Mouse (Mus musculus) liver, adult 2 months (tissue): ENCODE results near the gene Gan. TPM values are rescaled to one million over a fixed set of nuclear protein-coding genes. Genes with fewer than 3 reads are reported as not detected.

ENCODE experiments used
- DNase-seq: peaks from one replicate; pipeline ENCODE4 v3.0.0-alpha.2; 2011; ENCODE audit warnings: low read depth, low spot score; ENCODE audit errors: extremely low read depth
- H3K27ac ChIP-seq: fragments of 200-500 bp; replicated peaks from 2 replicates; pipeline ENCODE4 v1.5.1; 2012; ENCODE audit warnings: low read depth, mild to moderate bottlenecking, control low read depth, inconsistent platforms, low read length; ENCODE audit not compliant: insufficient read depth
- H3K27me3 ChIP-seq: fragments of 200-500 bp; 2 replicates; pipeline ENCODE4 v1.6.1; 2012; ENCODE audit warnings: mild to moderate bottlenecking, moderate library complexity, low read length, inconsistent platforms; ENCODE audit not compliant: control insufficient read depth, insufficient read depth
- H3K36me3 ChIP-seq: fragments of 200-500 bp; 2 replicates; pipeline ENCODE4 v1.6.1; 2012; ENCODE audit warnings: low read length, inconsistent platforms; ENCODE audit not compliant: control insufficient read depth, insufficient read depth
- H3K4me1 ChIP-seq: fragments of 200-500 bp; 2 replicates; pipeline ENCODE4 v1.6.1; 2011; ENCODE audit warnings: low read length; ENCODE audit not compliant: control insufficient read depth, insufficient read depth
- H3K4me3 ChIP-seq: fragments of 200-500 bp; 2 replicates; pipeline ENCODE4 v1.5.1; 2011; ENCODE audit warnings: low read depth, mild to moderate bottlenecking, control low read depth, low read length, moderate library complexity; ENCODE audit not compliant: insufficient read depth
- H3K79me2 ChIP-seq: fragments of 200-500 bp; 2 replicates; pipeline ENCODE4 v1.6.1; 2012; ENCODE audit warnings: inconsistent platforms, mild to moderate bottlenecking, low read length, moderate library complexity; ENCODE audit not compliant: control insufficient read depth, insufficient read depth
- H3K9ac ChIP-seq: fragments of 200-500 bp; 2 replicates; pipeline ENCODE4 v1.6.1; 2012; ENCODE audit warnings: low read depth, mild to moderate bottlenecking, control low read depth, inconsistent platforms, low read length
- CTCF ChIP-seq: fragments of 200-500 bp; IDR thresholded peaks from 2 replicates; pipeline ENCODE4 v1.5.1; 2011; ENCODE audit warnings: low read depth, low read length, control low read depth
- POLR2A ChIP-seq: fragments of 200-500 bp; IDR thresholded peaks from 2 replicates; pipeline ENCODE4 v1.6.1; 2011; ENCODE audit warnings: low read length, control low read depth; ENCODE audit not compliant: insufficient read depth; ENCODE audit errors: extremely low read depth
- WGBS: fragments of 180-500 bp; shearing (Covaris S2); methylation state at CpG from one replicate; pipeline ENCODE4 v1.1.7; 2018; 5-methylcytosine and 5-hydroxymethylcytosine counted together
- polyA plus RNA-seq: library from polyadenylated mRNA; depleted of rRNA; stranded (reverse); fragments of >200 nt; gene quantifications from 2 replicates; pipeline ENCODE4 v1.2.3, GENCODE M21; 2012
- total RNA-seq: library from RNA; depleted of rRNA; stranded (reverse); fragments of >200 nt; gene quantifications from 2 replicates; pipeline ENCODE4 v1.2.3, GENCODE M21; 2014

The Gan gene
- total and polyA plus RNA-seq, 2 experiments = 1.2 to 1.5 TPM

GRCm38 (mm10) chr8:117137357-117137756, 20.6 kb upstream of the Gan start:
- no peak overlapping the region for H3K9ac ChIP-seq
- no peaks in the 10 kb centered on the region for H3K27me3 ChIP-seq
- no peak overlapping the region for H3K4me3 ChIP-seq
- no peaks in the 10 kb centered on the region; the same call in 1 of the 2 replicates for H3K4me1 ChIP-seq
- H3K79me2 ChIP-seq = no peaks in the 10 kb centered on the region
- DNase-seq = peak; percentile 30
- no peaks in the 10 kb centered on the region for H3K36me3 ChIP-seq
- H3K27ac ChIP-seq = no peak overlapping the region
- TF ChIP-seq CTCF = no peak
- TF ChIP-seq POLR2A = no peak
- WGBS = 10% methylated on average over 11 of the region's 11 CpGs

- no peaks in the 10 kb centered on the region for H3K79me2 ChIP-seq
- no peak for TF ChIP-seq CTCF
- TF ChIP-seq POLR2A = no peak
- no peak overlapping the region for H3K4me3 ChIP-seq
- no peak overlapping the region for H3K9ac ChIP-seq
- no peaks in the 10 kb centered on the region for H3K4me1 ChIP-seq
- H3K27ac ChIP-seq = no peak overlapping the region
- no peaks in the 10 kb centered on the region for H3K36me3 ChIP-seq
- 95% methylated on average over 6 of the region's 6 CpGs for WGBS
- DNase-seq = no peak
- H3K27me3 ChIP-seq = no peaks in the 10 kb centered on the region
Observed at GRCm38 (mm10) chr8:117148520-117148919, 9.4 kb upstream of the Gan start.

GRCm38 (mm10) chr8:117156149-117156548, 1.8 kb upstream of the Gan start:
- H3K9ac ChIP-seq = no peak overlapping the region
- no peak overlapping the region for H3K27ac ChIP-seq
- WGBS = 91% methylated on average over 4 of the region's 4 CpGs
- H3K4me1 ChIP-seq = peaks cover 11% of the 10 kb centered on the region
- H3K27me3 ChIP-seq = no peaks in the 10 kb centered on the region
- H3K36me3 ChIP-seq = no peaks in the 10 kb centered on the region
- peaks cover 12% of the 10 kb centered on the region; the same call in 1 of the 2 replicates for H3K79me2 ChIP-seq
- H3K4me3 ChIP-seq = no peak overlapping the region
- DNase-seq = no peak
- TF ChIP-seq CTCF (no peak), POLR2A (no peak)

GRCm38 (mm10) chr8:117156866-117157768, 818 bp upstream of the Gan start:
- Histone ChIP-seq H3K27me3 (no peaks in the 10 kb centered on the region), H3K9ac (peak overlapping the region; percentile 66), H3K4me3 (peak overlapping the region; percentile 65), H3K79me2 (peaks cover 17% of the 10 kb centered on the region; the same call in 1 of the 2 replicates), H3K4me1 (peaks cover 11% of the 10 kb centered on the region), H3K36me3 (no peaks in the 10 kb centered on the region), H3K27ac (peak overlapping the region; percentile 9)
- 9% methylated on average over 33 of the region's 33 CpGs for WGBS
- DNase-seq = no peak
- TF ChIP-seq POLR2A (no peak; the same call in 1 of the 2 replicates), CTCF (no peak)

GRCm38 (mm10) chr8:117157769-117158091, 205 bp upstream of the Gan start:
- peak; percentile 76 for DNase-seq
- TF ChIP-seq POLR2A = peak; percentile 42; the same call in 1 of the 2 replicates
- no peak for TF ChIP-seq CTCF
- peaks cover 20% of the 10 kb centered on the region; the same call in 1 of the 2 replicates for H3K79me2 ChIP-seq
- no peaks in the 10 kb centered on the region for H3K27me3 ChIP-seq
- H3K36me3 ChIP-seq = no peaks in the 10 kb centered on the region
- peak overlapping the region; percentile 66 for H3K27ac ChIP-seq
- peaks cover 11% of the 10 kb centered on the region for H3K4me1 ChIP-seq
- H3K9ac ChIP-seq = peak overlapping the region; percentile 80
- H3K4me3 ChIP-seq = peak overlapping the region; percentile 65
- WGBS = under 1% methylated on average over 40 of the region's 45 CpGs

- Histone ChIP-seq H3K27ac (no peak overlapping the region), H3K27me3 (no peaks in the 10 kb centered on the region), H3K79me2 (peaks cover 26% of the 10 kb centered on the region; the same call in 1 of the 2 replicates), H3K9ac (no peak overlapping the region), H3K4me3 (no peak overlapping the region), H3K4me1 (peaks cover 11% of the 10 kb centered on the region), H3K36me3 (no peaks in the 10 kb centered on the region)
- WGBS = 17% methylated on average over 5 of the region's 5 CpGs
- peak; percentile 80 for DNase-seq
- TF ChIP-seq POLR2A (no peak), CTCF (no peak)
Observed at GRCm38 (mm10) chr8:117159031-117159430, 1.1 kb downstream of the Gan start.
